7 mouse cellular contexts compared by ENCODE assay signal in the genomic region with DNA sequence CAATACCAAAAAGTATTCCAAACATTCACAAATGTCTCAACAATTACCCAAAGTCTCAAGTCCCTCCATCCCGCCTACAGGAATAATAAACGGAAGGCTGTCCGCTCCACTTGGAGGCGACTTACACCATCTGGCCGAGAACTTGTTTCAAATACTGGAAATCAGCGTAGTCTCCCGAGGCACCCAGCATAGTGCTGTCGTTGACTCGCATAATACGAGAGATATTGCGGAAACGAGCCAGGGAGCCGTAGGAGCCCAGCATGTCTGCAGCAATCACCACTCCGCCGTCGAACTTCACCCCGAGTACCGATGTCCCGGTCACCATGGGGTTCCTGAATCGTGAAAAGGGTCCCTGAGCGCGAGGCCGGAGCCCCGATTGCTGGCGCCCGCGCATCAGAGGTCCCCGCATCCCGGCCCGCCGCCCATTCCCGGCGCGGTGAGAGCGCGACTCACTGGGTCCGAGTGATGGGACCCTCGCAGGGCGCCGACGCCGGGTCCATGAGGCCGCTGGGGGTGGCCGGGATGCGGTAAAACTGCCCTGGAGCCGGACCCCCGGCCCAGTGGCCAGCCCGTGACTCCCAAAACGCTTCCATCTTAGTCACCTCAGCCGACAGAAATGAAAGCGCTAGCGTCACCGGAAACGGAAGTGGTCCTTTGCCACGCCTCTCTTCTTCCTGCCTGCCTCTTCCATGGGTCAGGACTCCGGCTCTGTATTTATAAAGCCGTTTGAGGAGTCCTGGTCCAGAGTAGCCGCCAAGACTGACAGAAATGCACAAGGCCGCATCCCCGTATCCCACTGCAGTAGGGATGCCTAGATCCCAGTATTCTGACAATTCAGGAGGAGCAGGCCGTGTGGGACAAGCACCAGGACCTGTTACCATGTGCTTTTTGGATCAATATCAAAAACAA. TPM values are rescaled to one million over a fixed set of nuclear protein-coding genes. Genes with fewer than 3 reads are reported as not detected.
DNase-seq lines count a peak whose midpoint lies in the region; ATAC-seq lines count a peak whose summit lies in the region.

A gene (minus strand): TSS at position 646 of the 909 bp plus-strand sequence.

- H3K4me3 ChIP-seq in intestine, embryonic 14.5 days (ENCODE audit: low read depth, low read length) = peak within 1 kb of the TSS; percentile 84

- peak within 1 kb of the TSS; percentile 74 for H3K27ac ChIP-seq in intestine, embryonic 14.5 days (ENCODE audit: low read depth)

- DNase-seq in adrenal gland, adult 18-20 months (ENCODE audit: low spot score in 2 of 2) = peak; percentile 76 to 77
- DNase-seq in embryo, embryonic 10.5 days (ENCODE audit: low spot score) = peak; percentile 96
- DNase-seq in gastrocnemius, postnatal 25 days = peak; percentile 78
- peak; percentile 93 for DNase-seq in intestine, embryonic 14.5 days (ENCODE audit: low spot score)
- peak; percentile 86 to 90 for DNase-seq in left cerebral cortex, postnatal 14 days (ENCODE audit: low spot score in 2 of 2)
- DNase-seq in mesoderm, embryonic 11.5 days (ENCODE audit: low read depth, low spot score) = peak; percentile 89
- DNase-seq in right cerebral cortex, postnatal 36 days (ENCODE audit: low spot score in 2 of 2) = peak; percentile 80 to 86

- H3K9ac ChIP-seq in intestine, embryonic 14.5 days (ENCODE audit: low read length) = peak within 1 kb of the TSS; percentile 73

- under 1% methylated on average over 61 of the region's 61 CpGs for WGBS in intestine, embryonic 14.5 days

- H3K4me1 ChIP-seq in intestine, embryonic 14.5 days (replicated peaks; ENCODE audit: control insufficient read depth, insufficient read depth, low read length) = peaks cover 15% of the 10 kb centered on the region

- no peaks in the 10 kb centered on the region for H3K27me3 ChIP-seq in intestine, embryonic 14.5 days (replicated peaks; ENCODE audit: control insufficient read depth, insufficient read depth, low read length)

- H3K36me3 ChIP-seq in intestine, embryonic 14.5 days (ENCODE audit: control insufficient read depth, insufficient read depth, low read length) = peaks cover 34% of the 10 kb centered on the region

- no peaks in the 10 kb centered on the region for H3K9me3 ChIP-seq in intestine, embryonic 14.5 days (ENCODE audit: control insufficient read depth, low read length)

- peak; percentile 88 for ATAC-seq in intestine, embryonic 14.5 days (replicated peaks; ENCODE audit: low FRiP score, low TSS enrichment, low read depth)

- peak within 1 kb of the TSS; percentile 82 for H3K4me2 ChIP-seq in intestine, embryonic 14.5 days (ENCODE audit: low read length)

- intact Hi-C loops in left cerebral cortex, postnatal 14 days (cut with DNase I) = no loop called here

RNA-seq across cellular contexts. Expression of the gene that starts here (rescaled TPM):
- 100 to 1,000 TPM; 276 to 293 TPM for total RNA-seq in adrenal gland, adult 18-20 months (2021)
- total RNA-seq in gastrocnemius, postnatal 25 days (2021) = 100 to 1,000 TPM; 172 to 192 TPM
- 354 and 364 TPM in 2 replicates for polyA plus RNA-seq in intestine, embryonic 14.5 days (2014; fragmentation: Nextera tagmentation; extraction: Ambion mirVana)
- total RNA-seq in left cerebral cortex, postnatal 14 days (2021) = 100 to 1,000 TPM; 249 to 266 TPM

Comparison
In these comparisons a context has a peak if more than half of its experiments do, and no peak if none do; other contexts are left out.
1. Peak in every context shown above with its lines: DNase-seq, ATAC-seq, H3K4me3 ChIP-seq and H3K27ac ChIP-seq.